Mouse (Mus musculus): ENCODE data around the gene Gm4922. TPM values are rescaled to one million over a fixed set of nuclear protein-coding genes. Genes with fewer than 3 reads are reported as not detected.

Gene Gm4922
- polyA plus RNA-seq, 1 experiment from 2014 or later = not detected

DNA sequence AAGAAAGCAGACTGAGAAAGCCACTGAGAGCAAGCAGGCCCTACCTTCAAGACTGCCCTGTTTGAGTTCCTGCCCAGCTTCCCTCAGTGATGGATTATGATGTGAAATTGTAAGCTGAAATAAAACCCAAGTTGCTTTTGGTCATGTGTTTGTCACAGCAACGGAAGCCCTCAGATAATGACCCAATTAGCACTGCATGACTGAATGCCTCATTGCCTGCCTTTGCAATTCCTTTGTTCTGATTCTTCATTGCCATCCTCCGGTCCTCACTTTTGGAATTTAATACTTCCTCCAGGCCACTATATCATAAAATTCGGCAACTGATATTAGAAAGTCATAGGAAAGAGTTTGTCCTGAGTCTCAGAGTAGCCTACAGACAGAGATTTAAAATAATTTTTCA lies 9.0 kb downstream of the Gm4922 start:
- H3K4me3 ChIP-seq = no peak overlapping the region
- H3K9ac ChIP-seq = no peak overlapping the region
- H3K4me1 ChIP-seq = no peaks in the 10 kb centered on the region
- H3K27ac ChIP-seq = no peak overlapping the region
- H3K36me3 ChIP-seq = no peaks in the 10 kb centered on the region
- WGBS = 74% methylated on average over 3 of the region's 3 CpGs
- no peaks in the 10 kb centered on the region for H3K27me3 ChIP-seq
- H3K9me3 ChIP-seq = no peaks in the 10 kb centered on the region
- no peak for ATAC-seq (ENCODE audit: borderline replicate concordance, extremely low read depth, low FRiP score, low TSS enrichment)
- no peak overlapping the region for H3K4me2 ChIP-seq

DNA sequence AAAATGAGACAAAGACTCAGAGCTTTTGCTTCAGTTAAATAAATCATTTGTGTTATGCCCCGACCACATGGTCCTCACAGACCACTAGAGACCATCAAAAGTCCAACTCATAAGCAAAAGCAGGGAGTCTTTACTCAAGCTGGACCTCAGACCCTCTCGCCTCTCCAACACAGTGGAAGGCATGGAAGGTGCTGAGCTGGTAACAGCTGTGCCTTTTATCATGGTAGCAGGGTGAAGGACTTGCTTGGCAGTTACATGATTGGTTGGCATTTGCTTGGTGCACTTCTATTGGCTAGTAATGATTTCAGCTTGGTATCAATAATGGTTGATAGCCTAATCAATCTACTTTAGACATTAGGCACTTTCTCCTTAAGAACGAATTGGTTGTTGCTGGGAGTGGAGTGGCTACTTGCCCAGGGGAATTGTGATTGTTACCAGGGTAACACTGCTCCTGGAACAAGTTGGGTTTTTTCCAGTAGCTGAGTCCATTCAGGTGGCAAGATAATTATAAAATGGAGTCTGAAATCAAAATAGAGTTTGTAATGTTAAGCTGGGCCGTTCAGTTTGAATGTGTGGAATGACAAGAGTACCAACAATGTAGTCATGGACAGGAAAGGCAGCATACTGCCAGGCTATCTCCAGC lies 13.9 kb downstream of the Gm4922 start:
- H3K4me1 ChIP-seq = no peaks in the 10 kb centered on the region
- no peaks in the 10 kb centered on the region for H3K9me3 ChIP-seq
- 50% methylated on average over 4 of the region's 4 CpGs for WGBS
- H3K27me3 ChIP-seq = no peaks in the 10 kb centered on the region
- no peak overlapping the region for H3K4me2 ChIP-seq
- no peaks in the 10 kb centered on the region for H3K36me3 ChIP-seq
- no peak overlapping the region for H3K9ac ChIP-seq
- ATAC-seq (ENCODE audit: borderline replicate concordance, extremely low read depth, low FRiP score, low TSS enrichment) = no peak
- no peak overlapping the region for H3K4me3 ChIP-seq
- H3K27ac ChIP-seq = no peak overlapping the region

- ATAC-seq (ENCODE audit: borderline replicate concordance, extremely low read depth, low FRiP score, low TSS enrichment) = no peak
- WGBS = 49% methylated on average over 5 of the region's 5 CpGs
- no peak overlapping the region for H3K9ac ChIP-seq
- no peaks in the 10 kb centered on the region for H3K27me3 ChIP-seq
- no peak overlapping the region for H3K4me2 ChIP-seq
- H3K4me3 ChIP-seq = no peak overlapping the region
- H3K27ac ChIP-seq = no peak overlapping the region
- H3K4me1 ChIP-seq = no peaks in the 10 kb centered on the region
- no peaks in the 10 kb centered on the region for H3K36me3 ChIP-seq
- H3K9me3 ChIP-seq = no peaks in the 10 kb centered on the region
Observed at GRCm38 (mm10) chr10:18769909-18770308, 16.7 kb downstream of the Gm4922 start.

DNA sequence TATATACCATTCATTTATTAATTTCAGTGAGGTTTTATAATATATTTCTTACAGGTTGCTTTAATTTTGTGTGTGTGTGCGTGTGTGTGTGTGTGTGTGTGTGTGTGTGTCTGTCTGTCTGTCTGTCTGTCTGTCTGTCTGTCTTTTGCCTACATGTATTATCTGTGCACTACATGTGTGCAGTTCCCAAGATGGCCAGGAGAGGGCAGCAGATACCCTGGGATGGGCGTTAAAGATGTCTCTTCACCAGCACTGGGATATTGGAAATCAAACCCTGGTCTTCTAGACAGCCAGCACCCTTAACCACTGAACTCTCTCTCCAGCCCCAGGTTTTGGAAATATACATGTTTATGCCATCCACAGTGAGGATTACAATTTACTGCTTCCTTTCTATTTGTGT lies 26.4 kb downstream of the Gm4922 start:
- Histone ChIP-seq H3K4me2 (no peak overlapping the region), H3K4me1 (no peaks in the 10 kb centered on the region), H3K9ac (no peak overlapping the region), H3K9me3 (no peaks in the 10 kb centered on the region), H3K27ac (no peak overlapping the region), H3K4me3 (no peak overlapping the region), H3K36me3 (no peaks in the 10 kb centered on the region), H3K27me3 (no peaks in the 10 kb centered on the region)
- no peak for ATAC-seq (ENCODE audit: borderline replicate concordance, extremely low read depth, low FRiP score, low TSS enrichment)
- 48% methylated on average over 2 of the region's 2 CpGs for WGBS

DNA sequence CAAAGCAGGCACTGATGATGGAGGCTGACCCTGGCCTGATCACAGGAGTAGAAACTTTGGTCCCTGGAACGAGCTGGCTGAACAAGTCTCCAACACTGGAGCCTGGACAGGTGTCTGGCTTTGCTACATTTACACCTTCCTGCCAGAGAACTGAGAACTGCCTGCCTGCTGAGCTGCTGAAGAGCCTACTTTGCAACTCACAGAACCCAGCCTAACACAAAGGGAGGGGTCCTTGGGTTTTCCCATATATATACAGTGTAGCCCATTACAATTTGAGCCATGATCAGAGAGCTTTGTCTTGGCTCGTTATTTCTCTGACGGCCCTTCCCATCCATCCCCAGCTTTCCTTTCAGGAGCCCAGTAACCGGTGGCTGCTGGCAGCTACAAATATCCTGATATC lies 36.5 kb downstream of the Gm4922 start:
- H3K36me3 ChIP-seq = no peaks in the 10 kb centered on the region
- no peak overlapping the region for H3K27ac ChIP-seq
- H3K27me3 ChIP-seq = no peaks in the 10 kb centered on the region
- H3K4me1 ChIP-seq = no peaks in the 10 kb centered on the region
- no peak overlapping the region for H3K9ac ChIP-seq
- no peak overlapping the region for H3K4me3 ChIP-seq
- WGBS = 66% methylated on average over 4 of the region's 4 CpGs
- ATAC-seq (ENCODE audit: borderline replicate concordance, extremely low read depth, low FRiP score, low TSS enrichment) = no peak
- no peaks in the 10 kb centered on the region for H3K9me3 ChIP-seq
- H3K4me2 ChIP-seq = no peak overlapping the region

GRCm38 (mm10) chr10:18743286-18744142 lies 43.1 kb downstream of the Gm4922 start, which contains the start of gene Arfgef3:
TSS of gene Arfgef3 (minus strand) at chr10:18743949.
- Histone ChIP-seq H3K9ac (peak within 1 kb of the TSS; percentile 41), H3K4me1 (peaks cover 6% of the 10 kb centered on the region), H3K36me3 (no peaks in the 10 kb centered on the region), H3K4me2 (peak within 1 kb of the TSS; percentile 77), H3K9me3 (no peaks in the 10 kb centered on the region), H3K4me3 (peak within 1 kb of the TSS; percentile 50), H3K27ac (no peak within 1 kb of the TSS), H3K27me3 (peaks cover 9% of the 10 kb centered on the region)
- WGBS = 1% methylated on average over 48 of the region's 50 CpGs
- ATAC-seq (ENCODE audit: borderline replicate concordance, extremely low read depth, low FRiP score, low TSS enrichment) = peak; percentile 73; the same call in 1 of the 2 replicates

DNA sequence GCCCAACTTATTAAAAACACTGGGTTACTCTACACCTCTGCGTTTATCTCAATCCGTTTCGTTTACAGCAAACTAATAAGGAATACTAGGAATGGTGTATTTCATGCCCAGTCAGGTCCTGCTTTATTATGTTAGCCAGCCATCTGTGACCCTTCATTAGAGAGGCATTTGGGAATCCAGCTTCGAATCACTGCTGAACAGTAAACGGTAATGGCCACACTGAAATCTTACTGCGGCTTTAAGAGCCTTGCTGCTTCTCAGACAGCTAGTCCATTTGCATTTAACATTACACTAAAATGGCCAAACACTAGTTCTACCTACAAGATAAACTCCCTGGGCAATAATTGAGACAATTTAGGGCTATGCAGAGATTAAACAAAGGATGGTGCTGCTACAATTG lies 44.5 kb downstream of the Gm4922 start:
- no peak overlapping the region for H3K27ac ChIP-seq
- H3K9ac ChIP-seq = no peak overlapping the region
- no peak overlapping the region for H3K4me3 ChIP-seq
- peaks cover 9% of the 10 kb centered on the region for H3K27me3 ChIP-seq
- 79% methylated on average over 6 of the region's 6 CpGs for WGBS
- H3K4me2 ChIP-seq = peak overlapping the region; percentile 77; the same call in 1 of the 2 replicates
- H3K4me1 ChIP-seq = peaks cover 6% of the 10 kb centered on the region
- no peaks in the 10 kb centered on the region for H3K9me3 ChIP-seq
- no peak for ATAC-seq (ENCODE audit: borderline replicate concordance, extremely low read depth, low FRiP score, low TSS enrichment)
- no peaks in the 10 kb centered on the region for H3K36me3 ChIP-seq

DNA sequence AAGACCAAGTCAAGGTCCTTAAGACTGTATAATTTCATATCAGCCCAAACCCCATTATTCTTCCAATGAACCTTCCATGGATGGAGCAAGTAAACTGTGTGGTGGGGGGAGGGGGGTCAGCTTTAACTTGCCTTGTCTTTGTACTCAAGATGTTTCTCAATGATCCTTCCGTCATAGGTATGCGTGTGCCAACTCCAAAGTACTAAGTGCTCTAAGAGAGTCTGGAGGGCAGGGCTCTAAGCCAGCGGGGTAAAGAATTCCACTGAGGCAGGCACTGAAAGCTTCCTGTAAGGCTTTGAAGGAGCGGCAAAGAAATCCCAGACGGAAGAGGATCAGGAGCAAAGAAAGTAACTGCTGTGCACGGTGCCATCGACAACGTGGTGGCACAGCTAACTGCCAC lies 45.6 kb downstream of the Gm4922 start:
- no peak overlapping the region for H3K9ac ChIP-seq
- H3K9me3 ChIP-seq = no peaks in the 10 kb centered on the region
- no peak for ATAC-seq (ENCODE audit: borderline replicate concordance, extremely low read depth, low FRiP score, low TSS enrichment)
- H3K27me3 ChIP-seq = peaks cover 9% of the 10 kb centered on the region
- peaks cover 6% of the 10 kb centered on the region for H3K4me1 ChIP-seq
- H3K27ac ChIP-seq = no peak overlapping the region
- H3K4me3 ChIP-seq = no peak overlapping the region
- no peaks in the 10 kb centered on the region for H3K36me3 ChIP-seq
- peak overlapping the region; percentile 8; the same call in 1 of the 2 replicates for H3K4me2 ChIP-seq
- WGBS = 65% methylated on average over 8 of the region's 8 CpGs

Other genes starting within 250 kb of the Gm4922 start
- gene Hebp2, start 240.7 kb downstream of the Gm4922 start, polyA plus RNA-seq (2015; fragmentation: Nextera tagmentation; extraction: Ambion mirVana) = 8.7 and 11.6 TPM in 2 replicates
- gene Arfgef3, start 42.8 kb downstream of the Gm4922 start, polyA plus RNA-seq (2015; fragmentation: Nextera tagmentation; extraction: Ambion mirVana) = 1.5 and 1.6 TPM in 2 replicates
- gene Perp, start 58.2 kb upstream of the Gm4922 start, polyA plus RNA-seq (2015; fragmentation: Nextera tagmentation; extraction: Ambion mirVana) = 36.2 and 44.6 TPM in 2 replicates
- gene Tnfaip3, start 228.9 kb upstream of the Gm4922 start, polyA plus RNA-seq (2015; fragmentation: Nextera tagmentation; extraction: Ambion mirVana) = 2.3 TPM in 2 replicates